Mouse (Mus musculus) right cerebral cortex, postnatal 36 days (tissue): ENCODE measurements around the gene Mras.

ENCODE experiments used
- DNase-seq, 2 experiments: peaks; one replicate each; pipeline ENCODE4 v3.0.0; 2022; ENCODE audit warnings: low spot score in 2 of 2, mixed read lengths in 1 of 2

Mras gene

GRCm38 (mm10) chr9:99440941-99441340 lies 3.8 kb upstream of the Mras start:
- DNase-seq, result peak; percentile 68 to 79

- no peak for DNase-seq
Observed at GRCm38 (mm10) chr9:99439064-99439463, 1.9 kb upstream of the Mras start.

GRCm38 (mm10) chr9:99437781-99438565 lies 792 bp upstream of the Mras start:
- DNase-seq, result no peak

GRCm38 (mm10) chr9:99436182-99437030 lies 775 bp downstream of the Mras start:
- DNase-seq, result peak; percentile 62 to 68

GRCm38 (mm10) chr9:99435619-99436181 lies 1.5 kb downstream of the Mras start:
- no peak for DNase-seq

GRCm38 (mm10) chr9:99434892-99435618 lies 2.1 kb downstream of the Mras start:
- DNase-seq, result peak in 1 of 2 experiments; percentile 83

GRCm38 (mm10) chr9:99432478-99432877 lies 4.7 kb downstream of the Mras start:
- DNase-seq, result no peak

GRCm38 (mm10) chr9:99431963-99432362 lies 5.2 kb downstream of the Mras start:
- no peak for DNase-seq

- peak in 1 of 2 experiments; percentile 56 for DNase-seq
Observed at GRCm38 (mm10) chr9:99431346-99431745, 5.8 kb downstream of the Mras start.

GRCm38 (mm10) chr9:99430806-99431205 lies 6.4 kb downstream of the Mras start:
- DNase-seq, result no peak

GRCm38 (mm10) chr9:99429845-99430244 lies 7.3 kb downstream of the Mras start:
- DNase-seq, result peak; percentile 57 to 78

GRCm38 (mm10) chr9:99428601-99429331 lies 8.4 kb downstream of the Mras start:
- peak in 1 of 2 experiments; percentile 75 for DNase-seq

- DNase-seq, result no peak
Observed at GRCm38 (mm10) chr9:99425262-99425661, 11.9 kb downstream of the Mras start.

- no peak for DNase-seq
Observed at GRCm38 (mm10) chr9:99424574-99424863, 12.7 kb downstream of the Mras start.

- DNase-seq, result no peak
Observed at GRCm38 (mm10) chr9:99423692-99424573, 13.2 kb downstream of the Mras start.

- no peak for DNase-seq
Observed at GRCm38 (mm10) chr9:99421914-99422313, 15.3 kb downstream of the Mras start.

GRCm38 (mm10) chr9:99419951-99420701 lies 17.1 kb downstream of the Mras start:
- no peak for DNase-seq

GRCm38 (mm10) chr9:99418377-99418776 lies 18.8 kb downstream of the Mras start:
- DNase-seq, result peak; percentile 64 to 66

GRCm38 (mm10) chr9:99417288-99417846 lies 19.8 kb downstream of the Mras start:
- no peak for DNase-seq
